Mouse (Mus musculus) thymus, adult 2 months (tissue): ENCODE measurements at regions not wholly inside any gene's neighbourhood (a gene's known extent, or its start where the extent isn't known, plus 50 kb on each side); places are given as distances from the start of the nearest gene placed in this dataset.

ENCODE experiments used
- DNase-seq: peaks from one replicate; pipeline ENCODE4 v3.0.0; 2021
- H3K27ac ChIP-seq: fragments of 200-500 bp; 2 replicates; pipeline ENCODE4 v1.5.1; 2012; ENCODE audit warnings: low read length, control low read depth; ENCODE audit not compliant: control insufficient read depth, insufficient read depth
- H3K27me3 ChIP-seq: fragments of 200-500 bp; 2 replicates; pipeline ENCODE4 v1.6.1; 2012; ENCODE audit warnings: mild to moderate bottlenecking, low read length, moderate library complexity, mixed read lengths; ENCODE audit not compliant: control insufficient read depth, insufficient read depth
- H3K36me3 ChIP-seq: fragments of 200-500 bp; 2 replicates; pipeline ENCODE4 v1.6.1; 2012; ENCODE audit warnings: mild to moderate bottlenecking, low read length, moderate library complexity; ENCODE audit not compliant: control insufficient read depth, insufficient read depth
- H3K4me1 ChIP-seq: fragments of 200-500 bp; replicated peaks from 2 replicates; pipeline ENCODE4 v1.6.1; 2012; ENCODE audit warnings: low read length; ENCODE audit not compliant: control insufficient read depth, insufficient read depth
- H3K4me3 ChIP-seq: fragments of 200-500 bp; 2 replicates; pipeline ENCODE4 v1.5.1; 2012; ENCODE audit warnings: mild to moderate bottlenecking, low read length, control low read depth, moderate library complexity; ENCODE audit not compliant: control insufficient read depth, insufficient read depth
- CTCF ChIP-seq: fragments of 200-500 bp; IDR thresholded peaks from 2 replicates; pipeline ENCODE4 v1.5.1; 2012; ENCODE audit warnings: mild to moderate bottlenecking, control low read depth, low read length, moderate library complexity, borderline replicate concordance; ENCODE audit not compliant: control insufficient read depth, poor library complexity, insufficient read depth; ENCODE audit errors: extremely low read depth
- POLR2A ChIP-seq: fragments of 200-500 bp; IDR thresholded peaks from 2 replicates; pipeline ENCODE4 v1.6.1; 2012; ENCODE audit warnings: mild to moderate bottlenecking, low read length, control low read depth, moderate library complexity; ENCODE audit not compliant: control insufficient read depth, poor library complexity, insufficient read depth; ENCODE audit errors: extremely low read depth
- WGBS: fragments of 180-500 bp; shearing (Covaris S2); methylation state at CpG from one replicate; pipeline ENCODE4 v1.1.7; 2018; 5-methylcytosine and 5-hydroxymethylcytosine counted together

- Histone ChIP-seq H3K36me3 (no peaks in the 10 kb centered on the region), H3K27ac (no peak overlapping the region), H3K4me1 (no peaks in the 10 kb centered on the region), H3K27me3 (no peaks in the 10 kb centered on the region), H3K4me3 (no peak overlapping the region)
- TF ChIP-seq CTCF, result no peak
- no peak for TF ChIP-seq POLR2A
- 86% methylated on average over 5 of the region's 5 CpGs for WGBS
- no peak for DNase-seq
These were observed 117.7 kb upstream of the Usp25 start for GRCm38 (mm10) chr16:76895781-76896180.

GRCm38 (mm10) chr16:76878576-76878975 is 134.9 kb upstream of the Usp25 start:
- Histone ChIP-seq H3K27ac (no peak overlapping the region), H3K27me3 (no peaks in the 10 kb centered on the region), H3K36me3 (no peaks in the 10 kb centered on the region), H3K4me1 (no peaks in the 10 kb centered on the region), H3K4me3 (no peak overlapping the region)
- WGBS, result 84% methylated on average over 2 of the region's 2 CpGs
- no peak for TF ChIP-seq POLR2A
- no peak for TF ChIP-seq CTCF
- DNase-seq, result no peak

GRCm38 (mm10) chr16:76875397-76876018 is 138.0 kb upstream of the Usp25 start:
- H3K27ac ChIP-seq, result no peak overlapping the region
- H3K36me3 ChIP-seq, result no peaks in the 10 kb centered on the region
- DNase-seq, result no peak
- H3K4me1 ChIP-seq, result no peaks in the 10 kb centered on the region
- no peaks in the 10 kb centered on the region for H3K27me3 ChIP-seq
- no peak for TF ChIP-seq CTCF
- TF ChIP-seq POLR2A, result no peak
- 98% methylated on average over 3 of the region's 3 CpGs for WGBS
- H3K4me3 ChIP-seq, result no peak overlapping the region

GRCm38 (mm10) chr16:76866465-76866802 is 147.1 kb upstream of the Usp25 start:
- TF ChIP-seq POLR2A, result no peak
- TF ChIP-seq CTCF, result no peak
- DNase-seq, result no peak
- Histone ChIP-seq H3K27ac (no peak overlapping the region), H3K4me3 (no peak overlapping the region), H3K36me3 (no peaks in the 10 kb centered on the region), H3K4me1 (no peaks in the 10 kb centered on the region), H3K27me3 (no peaks in the 10 kb centered on the region)
- 72% methylated on average over 4 of the region's 4 CpGs for WGBS

GRCm38 (mm10) chr16:76865731-76866464 is 147.6 kb upstream of the Usp25 start:
- WGBS, result 35% methylated on average over 8 of the region's 12 CpGs
- Histone ChIP-seq H3K27ac (no peak overlapping the region), H3K36me3 (no peaks in the 10 kb centered on the region), H3K27me3 (no peaks in the 10 kb centered on the region), H3K4me3 (no peak overlapping the region), H3K4me1 (no peaks in the 10 kb centered on the region)
- no peak for TF ChIP-seq CTCF
- no peak for TF ChIP-seq POLR2A
- DNase-seq, result peak; percentile 18

- H3K27me3 ChIP-seq, result no peaks in the 10 kb centered on the region
- H3K4me3 ChIP-seq, result no peak overlapping the region
- TF ChIP-seq POLR2A, result no peak
- TF ChIP-seq CTCF, result no peak
- no peak for DNase-seq
- 93% methylated on average over 3 of the region's 3 CpGs for WGBS
- H3K27ac ChIP-seq, result no peak overlapping the region
- H3K36me3 ChIP-seq, result no peaks in the 10 kb centered on the region
- no peaks in the 10 kb centered on the region for H3K4me1 ChIP-seq
These were observed 149.1 kb upstream of the Usp25 start for GRCm38 (mm10) chr16:76864392-76864791.

GRCm38 (mm10) chr16:76855797-76856196 is 157.7 kb upstream of the Usp25 start:
- TF ChIP-seq CTCF (no peak), POLR2A (no peak)
- WGBS, result 98% methylated on average over 2 of the region's 2 CpGs
- Histone ChIP-seq H3K36me3 (no peaks in the 10 kb centered on the region), H3K4me1 (no peaks in the 10 kb centered on the region), H3K27ac (no peak overlapping the region), H3K4me3 (no peak overlapping the region), H3K27me3 (no peaks in the 10 kb centered on the region)
- no peak for DNase-seq
